9 mouse cellular contexts compared by ENCODE assay signal in genomic region chr14:55787731-55788130, GRCm38 (mm10). TPM values are rescaled to one million over a fixed set of nuclear protein-coding genes. Genes with fewer than 3 reads are reported as not detected.
DNase-seq lines count a peak whose midpoint lies in the region; ATAC-seq and TF ChIP-seq lines count a peak whose summit lies in the region.
"Had no signal": no experiment of that assay in that cellular context is flagged by ENCODE, and none has a peak within 500 bp of the region (broad histone marks: within the 10 kb centered on the region; RNA-seq: fewer than 3 reads in every experiment).

No protein-coding gene starts in this region.

- H3K4me1 ChIP-seq in kidney, embryonic 16.5 days (ENCODE audit: insufficient read depth, low read length) = peaks cover 13% of the 10 kb centered on the region
- H3K4me1 ChIP-seq in bone marrow macrophage, adult 2 months (ENCODE audit: control insufficient read depth, insufficient read depth, low read length) = peaks cover 7% of the 10 kb centered on the region; the same call in 1 of the 2 replicates
- H3K4me1 ChIP-seq in heart, embryonic 14.5 days (ENCODE audit: control insufficient read depth in 2 of 2, insufficient read depth in 2 of 2, low read length in 2 of 2) = peaks cover 11% of the 10 kb centered on the region in 2 experiments

- H3K27me3 ChIP-seq in kidney, embryonic 16.5 days (ENCODE audit: insufficient read depth, low read length) = peaks cover under 1% of the 10 kb centered on the region; the same call in 1 of the 2 replicates
- H3K27me3 ChIP-seq in heart, embryonic 14.5 days (ENCODE audit: control insufficient read depth, insufficient read depth, low read length) = peaks cover 52% of the 10 kb centered on the region

- H3K27ac ChIP-seq in kidney, embryonic 16.5 days (ENCODE audit: low read length) = no peak overlapping the region
- H3K27ac ChIP-seq in bone marrow macrophage, adult 2 months (ENCODE audit: insufficient read depth, low read depth, low read length) = no peak overlapping the region
- H3K27ac ChIP-seq in heart, embryonic 14.5 days (replicated peaks in 1 of 2; ENCODE audit: control insufficient read depth in 1 of 2, insufficient read depth in 1 of 2, low read depth in 2 of 2, low read length in 2 of 2) = no peak overlapping the region

- no peak for TF ChIP-seq CTCF in bone marrow macrophage, adult 2 months (IDR thresholded peaks at IDR 0.05; ENCODE audit: low read depth, low read length)

- ATAC-seq in kidney, embryonic 16.5 days (ENCODE audit: low FRiP score, low TSS enrichment) = no peak
- no peak for ATAC-seq in heart, embryonic 14.5 days (ENCODE audit: insufficient number of reproducible peaks, insufficient read depth, low FRiP score, low read depth)
- 0 out of 2 replicates have a peak, but pooled peaks have one; percentile 3 for ATAC-seq in megakaryocyte, adult 5-6 weeks (ENCODE audit: poor library complexity, severe bottlenecking)

- H3K9me3 ChIP-seq in kidney, embryonic 16.5 days (ENCODE audit: low read length) = no peaks in the 10 kb centered on the region
- H3K9me3 ChIP-seq in heart, embryonic 14.5 days (ENCODE audit: control insufficient read depth, low read length) = no peaks in the 10 kb centered on the region

- no peak for TF ChIP-seq POLR2A in bone marrow macrophage, adult 2 months (IDR thresholded peaks at IDR 0.05; ENCODE audit: borderline replicate concordance, low read depth, low read length)

- no peak for DNase-seq in kidney, postnatal 10 days
- DNase-seq in right cerebral cortex, adult 2 months (ENCODE audit: low spot score in 2 of 2) = no peak
- DNase-seq in right cerebral cortex, adult 18-20 months = no peak
- no peak for DNase-seq in right cerebral cortex, postnatal 36 days (ENCODE audit: low spot score in 2 of 2)
- DNase-seq: right cerebral cortex, postnatal 25 days had no signal

- WGBS in kidney, embryonic 16.5 days = 34% methylated on average over 11 of the region's 11 CpGs
- 24% methylated on average over 11 of the region's 11 CpGs for WGBS in heart, embryonic 14.5 days

- peak overlapping the region; percentile 88 for H3K4me2 ChIP-seq in kidney, embryonic 16.5 days (replicated peaks; ENCODE audit: low read depth, low read length)
- peak overlapping the region; percentile 74 for H3K4me2 ChIP-seq in heart, embryonic 14.5 days (ENCODE audit: low read length)

- no peaks in the 10 kb centered on the region for H3K36me3 ChIP-seq in kidney, embryonic 16.5 days (ENCODE audit: insufficient read depth, low read length)
- no peaks in the 10 kb centered on the region for H3K36me3 ChIP-seq in heart, embryonic 14.5 days (ENCODE audit: control insufficient read depth, insufficient read depth, low read length)

- no peak overlapping the region for H3K9ac ChIP-seq in kidney, embryonic 16.5 days (replicated peaks; ENCODE audit: low read length)
- H3K9ac ChIP-seq in heart, embryonic 14.5 days (ENCODE audit: low read length) = no peak overlapping the region

- peak overlapping the region; percentile 54 for H3K4me3 ChIP-seq in kidney, embryonic 16.5 days (ENCODE audit: low read length)
- peak overlapping the region; percentile 66 for H3K4me3 ChIP-seq in bone marrow macrophage, adult 2 months (ENCODE audit: insufficient read depth, low read length)
- peak overlapping the region; percentile 38 to 54 for H3K4me3 ChIP-seq in heart, embryonic 14.5 days (ENCODE audit: control insufficient read depth in 1 of 2, insufficient read depth in 1 of 2, low read depth in 1 of 2, low read length in 2 of 2)

RNA-seq across cellular contexts. Expression of gene Ripk3, which starts 0.9 kb away (rescaled TPM):
- polyA plus RNA-seq in kidney, embryonic 16.5 days (2015; fragmentation: Nextera tagmentation; extraction: Ambion mirVana) = 39.3 and 43.4 TPM in 2 replicates
- 28.4 and 31.8 TPM in 2 replicates for polyA plus RNA-seq in bone marrow macrophage, adult 2 months (2012; ENCODE audit: insufficient read depth, insufficient read length, missing spikeins)
- polyA plus RNA-seq in heart, embryonic 14.5 days (2014; fragmentation: Nextera tagmentation; extraction: Ambion mirVana) = 13.6 and 16.1 TPM in 2 replicates
- 79.0 and 82.5 TPM in 2 replicates for total RNA-seq in megakaryocyte, adult 5-6 weeks (2015)
- 24.2 and 30.0 TPM in 2 replicates for total RNA-seq in megakaryocyte, adult 5-6 weeks (2017)

RNA-seq across cellular contexts. Expression of gene Adcy4, which starts 3.8 kb away (rescaled TPM):
- polyA plus RNA-seq in kidney, embryonic 16.5 days (2015; fragmentation: Nextera tagmentation; extraction: Ambion mirVana) = 16.7 and 19.7 TPM in 2 replicates
- not detected in 2 replicates for polyA plus RNA-seq in bone marrow macrophage, adult 2 months (2012; ENCODE audit: insufficient read depth, insufficient read length, missing spikeins)
- 14.8 and 17.7 TPM in 2 replicates for polyA plus RNA-seq in heart, embryonic 14.5 days (2014; fragmentation: Nextera tagmentation; extraction: Ambion mirVana)
- total RNA-seq in megakaryocyte, adult 5-6 weeks (2015) = not detected in 2 replicates
- 0.15 TPM in 1 of 2 replicates, not detected in the other for total RNA-seq in megakaryocyte, adult 5-6 weeks (2017)

RNA-seq across cellular contexts. Expression of gene Ltb4r1, which starts 22.0 kb away (rescaled TPM):
- 0.54 and 0.92 TPM in 2 replicates for polyA plus RNA-seq in kidney, embryonic 16.5 days (2015; fragmentation: Nextera tagmentation; extraction: Ambion mirVana)
- 1.5 and 1.7 TPM in 2 replicates for polyA plus RNA-seq in bone marrow macrophage, adult 2 months (2012; ENCODE audit: insufficient read depth, insufficient read length, missing spikeins)
- 0.28 and 0.62 TPM in 2 replicates for polyA plus RNA-seq in heart, embryonic 14.5 days (2014; fragmentation: Nextera tagmentation; extraction: Ambion mirVana)
- 41.4 and 46.4 TPM in 2 replicates for total RNA-seq in megakaryocyte, adult 5-6 weeks (2015)
- total RNA-seq in megakaryocyte, adult 5-6 weeks (2017) = 57.4 and 68.0 TPM in 2 replicates

RNA-seq across cellular contexts. Expression of gene Ltb4r2, which starts 26.5 kb away (rescaled TPM):
- polyA plus RNA-seq in kidney, embryonic 16.5 days (2015; fragmentation: Nextera tagmentation; extraction: Ambion mirVana) = 0.41 and 0.45 TPM in 2 replicates
- polyA plus RNA-seq in bone marrow macrophage, adult 2 months (2012; ENCODE audit: insufficient read depth, insufficient read length, missing spikeins) = 0.15 and 0.25 TPM in 2 replicates
- 0.24 and 0.27 TPM in 2 replicates for polyA plus RNA-seq in heart, embryonic 14.5 days (2014; fragmentation: Nextera tagmentation; extraction: Ambion mirVana)
- 0.16 and 0.21 TPM in 2 replicates for total RNA-seq in megakaryocyte, adult 5-6 weeks (2015)
- 0.33 and 0.53 TPM in 2 replicates for total RNA-seq in megakaryocyte, adult 5-6 weeks (2017)

RNA-seq across cellular contexts. Expression of gene Cideb, which starts 29.5 kb away (rescaled TPM):
- polyA plus RNA-seq in kidney, embryonic 16.5 days (2015; fragmentation: Nextera tagmentation; extraction: Ambion mirVana) = 21.1 and 21.3 TPM in 2 replicates
- polyA plus RNA-seq in bone marrow macrophage, adult 2 months (2012; ENCODE audit: insufficient read depth, insufficient read length, missing spikeins) = 0.67 TPM in 1 of 2 replicates, not detected in the other
- polyA plus RNA-seq in heart, embryonic 14.5 days (2014; fragmentation: Nextera tagmentation; extraction: Ambion mirVana) = 1.5 and 1.6 TPM in 2 replicates
- 0.27 and 1.5 TPM in 2 replicates for total RNA-seq in megakaryocyte, adult 5-6 weeks (2015)
- 0.22 TPM in 1 of 2 replicates, not detected in the other for total RNA-seq in megakaryocyte, adult 5-6 weeks (2017)

Comparison
In these comparisons a context has a peak if more than half of its experiments do, and no peak if none do; other contexts are left out.
1. RNA of gene Adcy4, which starts 3.8 kb away (polyA plus RNA-seq): 16.7 to 19.7 TPM in kidney, embryonic 16.5 days and 14.8 to 17.7 TPM in heart, embryonic 14.5 days; not detected in bone marrow macrophage, adult 2 months; every median in the first group is over 10 times any median in the second.
2. Peak in every context shown above with its lines, with median percentiles within 50 percentile points of each other: H3K4me3 ChIP-seq.